Comparison of ENCODE assay signal across 11 mouse cellular contexts in the genomic region with DNA sequence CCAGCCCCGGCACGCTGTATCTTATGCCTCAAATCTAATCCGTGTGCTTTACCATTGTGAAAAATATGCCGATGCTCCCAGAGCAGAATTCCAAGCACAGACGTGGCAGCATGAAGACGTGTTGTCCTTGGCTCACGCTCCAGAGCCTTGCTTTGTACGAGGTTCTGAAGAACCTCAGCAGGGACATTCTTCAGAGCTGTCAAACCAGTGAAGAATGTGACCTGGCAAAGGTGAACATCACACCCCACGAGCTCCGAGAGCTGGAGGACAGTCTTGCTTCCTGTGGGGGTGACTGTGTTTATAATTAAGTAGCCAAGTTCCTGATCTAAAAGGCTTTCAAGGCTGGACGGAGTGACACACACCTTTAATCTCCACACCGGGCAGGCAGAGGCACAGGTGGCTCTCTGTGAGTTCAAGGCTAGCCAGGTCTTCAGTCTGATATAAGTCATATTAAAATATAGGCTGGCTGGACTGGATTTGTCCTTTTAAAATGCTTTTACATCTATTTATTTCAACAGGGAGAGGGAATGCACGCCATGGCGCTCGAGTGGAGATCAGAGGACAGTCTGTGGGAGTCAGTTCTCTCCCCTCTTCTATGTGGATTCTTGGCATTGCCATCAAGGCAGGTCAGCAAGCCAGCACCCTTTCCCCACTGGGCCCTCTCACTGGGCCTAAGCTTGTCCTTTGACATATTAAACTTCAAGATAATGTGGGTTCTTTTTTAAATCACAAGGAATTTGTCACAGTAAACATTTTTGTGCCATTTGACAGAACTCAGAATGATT.
"Had no signal": no experiment of that assay in that cellular context is flagged by ENCODE, and none has a peak within 500 bp of the region (broad histone marks: within the 10 kb centered on the region; RNA-seq: fewer than 3 reads in every experiment).

No protein-coding gene starts in this region.

- DNase-seq: kidney, adult 9 months; liver; liver, embryonic 13.5 days; liver, postnatal 0 days; right cerebral cortex, postnatal 14 days; thymus, postnatal 36 days had no signal

- H3K27me3 ChIP-seq: limb, embryonic 12.5 days; lung, embryonic 15.5 days; midbrain, embryonic 13.5 days; stomach, embryonic 15.5 days had no signal

- H3K27ac ChIP-seq: layer of hippocampus, adult 2 months; limb, embryonic 12.5 days; liver, embryonic 13.5 days; lung, embryonic 15.5 days; midbrain, embryonic 13.5 days; stomach, embryonic 15.5 days had no signal

- H3K36me3 ChIP-seq: limb, embryonic 12.5 days; liver, embryonic 13.5 days; lung, embryonic 15.5 days; stomach, embryonic 15.5 days had no signal

- H3K4me2 ChIP-seq: limb, embryonic 12.5 days; liver, embryonic 13.5 days; lung, embryonic 15.5 days; midbrain, embryonic 13.5 days; stomach, embryonic 15.5 days had no signal

- H3K4me3 ChIP-seq: layer of hippocampus, adult 2 months; limb, embryonic 12.5 days; liver, embryonic 13.5 days; lung, embryonic 15.5 days; midbrain, embryonic 13.5 days; stomach, embryonic 15.5 days had no signal

- ATAC-seq: liver, postnatal 0 days; midbrain, embryonic 13.5 days had no signal

- H3K4me1 ChIP-seq: limb, embryonic 12.5 days; lung, embryonic 15.5 days; midbrain, embryonic 13.5 days; stomach, embryonic 15.5 days had no signal

- H3K9ac ChIP-seq: limb, embryonic 12.5 days; liver, embryonic 13.5 days; liver, postnatal 0 days; lung, embryonic 15.5 days; midbrain, embryonic 13.5 days; stomach, embryonic 15.5 days had no signal

- H3K9me3 ChIP-seq: limb, embryonic 12.5 days; liver, embryonic 13.5 days; lung, embryonic 15.5 days; midbrain, embryonic 13.5 days; stomach, embryonic 15.5 days had no signal
